Mouse (Mus musculus) spleen, postnatal 10 days (tissue): ENCODE results near the gene Atcay.
A peak's percentile ranks its signal among the peaks of the same experiment; 100 is the strongest.

Source experiments
- DNase-seq, 2 experiments: peaks; one replicate each; pipeline ENCODE4 v3.0.0; 2021 to 2022; ENCODE audit warnings: low spot score in 2 of 2

Atcay gene

GRCm38 (mm10) chr10:81230438-81231332, at the start of gene Atcay:
Gene Atcay (minus strand): TSS chr10:81230833.
- no peak for DNase-seq

DNA sequence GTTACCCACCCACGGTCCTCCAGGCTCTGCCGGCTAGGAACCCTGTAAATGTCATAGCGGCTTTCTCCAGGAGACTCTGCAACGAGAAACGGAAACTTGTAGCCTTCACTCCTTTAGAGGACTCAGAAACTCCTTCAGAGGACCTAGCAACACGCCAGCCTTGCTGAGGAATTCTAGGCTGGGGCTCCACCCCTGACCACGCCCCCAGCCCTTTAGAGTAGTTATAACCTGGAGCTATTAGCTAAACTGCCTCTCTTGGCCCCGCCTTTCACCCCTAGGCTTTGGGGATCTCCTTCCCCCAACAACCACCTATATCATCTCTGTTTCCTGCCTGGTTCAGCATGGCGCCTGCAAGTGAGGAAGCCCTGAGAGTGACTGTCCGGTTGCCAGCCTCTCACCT, 48.9 kb upstream of the Atcay start:
- DNase-seq, result no peak

DNA sequence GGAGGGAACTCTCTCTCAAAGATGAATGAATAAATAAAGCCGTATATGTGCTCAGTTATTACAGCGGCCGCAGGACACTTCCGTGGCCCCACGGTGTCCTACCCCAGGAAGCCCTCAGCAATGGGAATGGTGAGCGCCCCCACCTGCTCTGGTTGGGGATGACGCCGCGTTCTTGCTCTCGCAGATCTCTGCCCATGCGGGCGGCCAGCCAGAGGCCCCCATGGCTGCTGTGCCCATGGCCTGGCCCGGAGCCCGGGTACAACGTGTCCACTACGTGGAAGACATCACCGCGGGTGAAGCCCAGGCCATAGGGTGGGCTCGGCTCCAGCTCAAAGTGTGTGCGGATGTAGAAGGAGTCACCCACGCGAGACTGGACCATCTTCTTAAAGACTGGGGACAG, 47.0 kb upstream of the Atcay start:
- no peak for DNase-seq

GRCm38 (mm10) chr10:81273842-81274241, 43.2 kb upstream of the Atcay start:
- no peak for DNase-seq

GRCm38 (mm10) chr10:81272356-81272755, 41.7 kb upstream of the Atcay start:
- DNase-seq, result no peak

DNA sequence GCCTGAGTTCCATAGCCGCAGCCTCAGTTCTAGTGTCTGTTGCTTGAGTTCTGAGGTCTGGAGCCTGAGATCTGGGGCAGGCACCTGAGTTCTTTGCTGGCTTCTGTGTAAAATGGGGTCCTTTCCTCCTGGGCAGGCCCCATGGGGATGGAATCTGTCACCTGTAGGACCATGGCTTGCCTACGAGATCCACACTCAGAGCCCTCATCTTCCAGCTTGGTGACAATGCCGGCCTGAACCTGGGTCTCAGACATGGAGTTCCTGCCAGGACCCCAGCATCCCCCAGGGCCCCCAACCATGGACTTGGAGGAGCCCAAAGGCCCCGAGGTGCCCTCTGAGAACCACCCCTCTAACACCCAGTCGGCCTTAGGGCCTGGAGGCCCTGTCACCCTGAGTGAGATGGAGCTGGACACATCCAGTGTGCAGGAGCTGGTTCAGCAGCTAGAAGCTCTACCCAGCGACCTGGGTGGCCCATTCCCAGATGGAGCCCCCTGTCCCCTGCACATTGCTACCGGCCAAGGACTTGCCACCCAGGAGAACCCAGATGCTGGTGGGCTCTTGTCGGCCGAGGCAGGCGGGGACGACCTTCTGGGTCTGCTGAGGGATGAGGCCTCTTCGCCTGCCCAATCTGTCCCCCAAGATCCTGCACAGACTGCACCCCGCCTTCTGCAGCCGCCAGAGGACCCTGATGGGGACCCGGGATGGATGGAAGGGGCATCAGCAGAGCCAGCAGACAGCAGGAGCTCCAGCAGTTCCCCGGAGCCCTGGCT, 38.2 kb upstream of the Atcay start:
- DNase-seq, result no peak

DNA sequence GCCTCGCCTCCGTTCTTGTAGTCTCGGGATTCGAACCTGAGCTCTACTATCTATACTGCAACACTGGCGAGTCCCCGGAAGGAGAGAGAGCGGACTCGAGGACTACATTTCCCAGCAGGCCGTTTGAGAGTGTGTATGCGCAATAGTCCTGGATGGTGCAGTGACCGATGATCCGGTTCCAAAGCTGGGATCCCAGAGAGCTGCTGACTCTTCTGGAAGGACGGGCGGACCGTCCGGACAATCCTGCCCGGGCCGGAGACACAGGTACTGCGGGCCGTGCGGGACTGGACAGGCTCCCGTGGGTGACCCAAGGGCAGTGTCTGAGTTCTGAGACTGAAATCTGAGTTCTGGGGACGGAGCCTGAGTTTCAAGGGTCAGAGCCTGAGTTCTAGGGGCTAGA, 37.4 kb upstream of the Atcay start:
- peak; percentile 56 to 80 for DNase-seq

- DNase-seq, result peak; percentile 98
These were observed 35.8 kb upstream of the Atcay start, which contains the start of the genes Mrpl54 and Apba3 for GRCm38 (mm10) chr10:81266211-81267105. Gene Mrpl54 (minus strand): TSS chr10:81266934. Gene Apba3 (plus strand): TSS chr10:81266960.

GRCm38 (mm10) chr10:81265540-81265939, 34.9 kb upstream of the Atcay start:
- no peak for DNase-seq

DNA sequence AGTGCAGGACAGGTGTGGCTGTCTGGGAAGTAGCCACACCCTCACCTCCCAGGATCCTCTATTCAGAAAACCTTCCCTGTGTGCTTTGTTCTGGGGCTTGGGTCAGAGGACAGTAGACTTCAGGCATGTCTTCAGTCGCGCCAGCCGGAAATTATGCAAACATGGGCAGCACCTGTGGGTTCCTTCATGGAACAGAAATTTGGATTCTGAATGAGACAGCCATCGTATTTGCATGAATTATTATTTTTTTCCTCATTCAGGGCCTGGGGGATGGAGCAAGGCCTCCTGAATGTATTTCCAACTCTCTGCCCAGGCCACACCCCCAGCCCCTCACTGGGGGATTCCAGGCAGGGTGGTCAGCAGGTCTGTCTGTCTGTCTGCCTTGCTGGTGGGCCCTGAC, 30.4 kb upstream of the Atcay start:
- DNase-seq, result no peak

DNA sequence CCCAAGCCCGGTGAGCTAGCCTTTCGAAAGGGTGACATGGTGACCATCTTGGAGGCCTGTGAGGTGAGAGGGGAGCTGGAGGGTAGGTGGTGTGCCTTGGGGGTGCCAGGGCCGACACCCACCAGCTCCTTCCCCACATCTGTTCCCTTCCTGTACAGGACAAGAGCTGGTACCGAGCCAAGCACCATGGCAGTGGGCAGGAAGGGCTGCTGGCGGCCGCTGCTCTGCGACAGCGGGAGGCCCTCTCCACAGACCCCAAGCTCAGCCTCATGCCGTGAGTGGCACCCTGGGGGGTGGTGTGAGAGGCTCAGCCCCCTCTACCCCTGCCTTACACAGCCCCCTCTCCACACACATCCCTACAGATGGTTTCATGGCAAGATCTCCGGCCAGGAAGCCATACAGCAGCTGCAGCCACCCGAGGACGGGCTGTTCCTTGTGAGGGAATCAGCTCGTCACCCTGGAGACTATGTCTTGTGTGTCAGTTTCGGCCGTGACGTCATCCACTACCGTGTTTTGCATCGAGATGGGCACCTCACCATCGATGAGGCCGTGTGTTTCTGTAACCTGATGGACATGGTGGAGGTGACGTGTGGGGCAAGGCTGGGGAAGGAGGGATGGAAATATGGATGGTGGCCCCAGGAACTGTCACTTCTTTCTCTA, 28.7 kb upstream of the Atcay start:
- no peak for DNase-seq

DNA sequence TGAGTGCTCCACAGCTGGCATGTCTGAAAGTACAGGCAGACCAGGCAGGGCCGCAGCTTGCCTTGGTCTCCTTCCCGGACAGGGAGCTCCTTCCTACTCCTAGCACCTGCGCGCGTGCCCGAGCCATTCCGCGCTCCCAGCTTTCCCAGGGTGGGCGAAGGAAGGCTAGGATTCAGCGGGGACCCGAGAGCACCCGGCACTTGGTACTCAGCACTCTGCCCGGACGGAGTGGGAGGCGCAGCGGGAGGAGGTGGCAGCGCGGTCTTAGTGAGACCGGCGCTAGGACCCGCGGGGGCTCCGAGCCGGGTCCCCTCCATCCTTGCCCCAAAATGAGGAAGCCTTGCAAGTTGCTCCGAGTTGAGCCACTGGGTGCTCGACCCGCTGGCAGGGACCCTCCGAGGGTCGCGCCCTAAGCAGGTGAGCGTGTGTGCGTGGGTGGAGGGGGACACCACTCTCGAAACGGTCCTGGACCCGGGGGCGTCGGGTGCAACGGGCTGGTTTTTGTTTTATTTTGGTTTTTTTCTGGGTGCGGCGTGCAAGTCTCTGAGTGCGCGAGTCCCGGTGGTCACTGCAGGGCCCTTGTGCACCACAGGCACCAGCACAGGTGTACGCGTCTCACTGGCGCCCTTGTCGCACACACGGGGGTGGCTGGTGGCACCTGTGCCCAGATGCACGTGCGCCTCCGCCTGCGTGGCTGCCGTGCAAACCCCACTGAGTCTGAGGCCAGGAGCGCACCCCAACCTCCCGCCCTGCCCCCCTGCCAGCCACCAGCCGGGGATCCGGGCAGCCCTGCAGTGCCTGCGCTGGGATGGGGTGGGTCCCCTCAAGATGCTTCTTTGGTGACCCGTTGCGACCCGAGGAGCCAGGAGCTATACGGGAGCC, 26.8 kb upstream of the Atcay start:
- DNase-seq, result peak in 1 of 2 experiments; percentile 57

DNA sequence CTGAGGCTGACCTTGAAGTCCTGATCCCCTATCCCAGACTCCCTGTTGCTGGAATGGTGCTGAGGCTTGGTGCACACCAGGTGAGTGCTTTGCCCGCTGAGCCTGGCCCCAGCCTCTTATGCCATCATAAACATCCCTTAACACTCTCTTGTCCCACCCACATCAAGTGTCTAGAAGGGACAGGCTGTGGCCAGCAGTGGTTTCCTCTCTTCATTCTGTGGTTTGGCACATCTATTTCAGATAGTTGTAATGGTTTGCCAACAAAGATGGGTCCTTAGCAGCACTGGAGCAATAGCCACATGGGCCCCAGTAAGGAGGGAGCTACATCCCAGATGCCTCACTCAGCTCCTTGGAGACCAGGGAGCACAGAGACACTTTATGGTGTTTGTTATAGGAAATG, 24.3 kb upstream of the Atcay start:
- DNase-seq, result no peak

DNA sequence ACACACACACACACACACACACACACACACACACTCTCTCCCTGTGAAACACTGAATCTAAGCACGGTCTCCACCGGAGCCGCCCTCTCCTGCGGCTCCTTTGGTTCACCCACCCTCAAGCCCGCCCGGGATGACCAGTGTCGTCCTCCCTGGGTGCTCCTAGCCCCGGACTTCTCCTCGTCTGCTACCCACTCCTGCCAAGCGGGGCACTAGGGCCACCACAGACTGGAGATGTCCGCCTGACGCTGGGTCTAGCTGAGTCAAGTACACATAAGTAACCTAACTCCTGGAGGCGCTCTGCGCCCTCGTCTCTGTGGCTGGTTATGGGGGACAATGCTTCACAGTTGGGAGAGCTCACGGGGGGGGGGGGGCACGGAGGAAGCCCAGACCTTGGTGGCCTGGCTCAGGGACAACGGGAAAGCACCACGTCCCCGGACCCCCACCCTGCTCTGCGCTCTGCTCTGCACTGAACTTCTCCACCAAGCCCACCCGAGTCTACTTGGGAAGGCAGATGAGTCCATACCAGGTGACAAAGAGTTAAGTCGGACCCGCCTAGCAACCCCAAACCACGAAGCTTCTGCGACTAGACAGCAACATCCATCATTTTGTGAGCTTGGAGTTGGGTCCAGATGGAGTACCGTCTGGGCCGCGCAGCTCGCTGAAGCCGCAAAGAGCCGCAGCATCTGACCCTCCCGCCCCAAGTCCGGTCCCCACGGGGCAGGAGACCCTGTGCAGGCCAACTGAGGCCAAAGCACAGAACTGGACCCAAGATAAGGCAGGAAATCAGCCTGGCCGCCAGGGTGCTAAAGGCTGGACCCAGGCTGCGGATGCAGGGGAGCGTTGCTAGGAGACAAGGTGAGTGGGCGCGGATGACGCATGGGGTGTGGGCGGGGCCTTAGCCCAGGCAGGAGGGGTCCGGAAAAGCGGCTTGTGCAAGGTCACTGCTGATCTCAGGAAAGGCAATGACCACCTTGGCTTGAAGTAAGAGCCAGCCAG, 22.1 kb upstream of the Atcay start, which contains the start of gene Matk:
Gene Matk, plus strand, starts transcription at position 512 of the 996 bp plus-strand sequence.
- peak in 1 of 2 experiments; percentile 50 for DNase-seq

DNA sequence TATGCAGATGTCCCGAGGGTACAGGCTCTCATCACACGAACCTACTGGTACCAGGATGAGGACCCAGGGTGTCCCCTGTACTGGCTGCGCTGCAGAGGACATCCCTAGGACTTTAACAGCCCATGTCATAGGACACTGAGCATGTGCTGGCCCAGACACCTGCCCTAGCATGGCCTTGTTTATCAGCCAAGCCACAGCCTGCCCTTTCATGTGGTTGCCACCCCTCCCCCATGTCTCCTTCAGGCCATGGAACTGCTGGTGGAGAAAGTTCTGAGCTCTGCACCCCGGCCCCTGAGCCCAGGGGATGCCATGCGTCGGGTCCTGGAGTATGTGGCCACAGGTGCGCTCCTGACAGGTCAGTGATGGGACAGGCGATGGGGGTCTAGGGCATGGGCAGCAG, 18.8 kb upstream of the Atcay start:
- no peak for DNase-seq

- no peak for DNase-seq
These were observed 17.2 kb upstream of the Atcay start for GRCm38 (mm10) chr10:81247804-81248203.

- no peak for DNase-seq
These were observed 14.5 kb upstream of the Atcay start for GRCm38 (mm10) chr10:81245166-81245565.

GRCm38 (mm10) chr10:81244595-81244994, 14.0 kb upstream of the Atcay start:
- peak; percentile 82 to 88 for DNase-seq

DNA sequence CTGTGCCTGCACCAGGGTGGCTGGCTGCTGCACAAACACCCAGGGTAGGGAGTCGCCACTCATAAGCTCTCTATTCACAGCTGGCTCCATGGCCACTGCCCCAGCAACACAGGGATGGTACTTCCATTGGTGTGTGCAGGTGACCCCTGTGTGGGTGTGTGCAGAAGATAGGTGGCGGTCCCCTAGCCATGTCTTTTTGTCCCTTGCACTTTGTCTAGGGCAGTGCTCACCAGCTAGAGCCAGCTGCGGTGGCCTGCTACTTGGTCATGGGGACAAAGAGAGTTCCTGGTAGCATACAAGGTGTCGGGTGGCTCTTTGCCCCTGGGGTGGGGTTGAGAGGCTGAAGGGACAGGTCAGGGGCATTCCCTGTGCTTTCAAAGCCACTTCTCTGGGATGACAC, 13.5 kb upstream of the Atcay start:
- DNase-seq, result no peak
